9 mouse cellular contexts compared by ENCODE assay signal in the genomic region with DNA sequence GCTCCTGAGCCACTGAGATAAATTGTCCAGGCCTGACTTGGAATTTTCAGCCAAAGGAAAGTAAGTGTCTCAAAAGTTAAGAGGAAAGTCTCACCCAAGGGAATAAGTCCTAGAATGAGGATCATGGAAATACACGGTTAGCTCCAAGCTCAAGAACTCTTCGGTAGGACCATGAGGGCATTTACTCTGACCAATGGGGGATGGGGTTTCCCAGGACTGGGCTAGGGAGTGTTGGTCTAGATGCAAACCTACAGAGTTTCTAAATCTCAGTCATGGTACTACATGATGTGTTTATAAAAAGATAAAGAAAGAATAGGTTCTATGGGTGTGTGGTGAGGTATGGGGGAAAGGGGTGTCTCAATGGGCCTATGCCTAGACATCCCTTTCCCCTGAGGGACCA. TPM values are rescaled to one million over a fixed set of nuclear protein-coding genes. Genes with fewer than 3 reads are reported as not detected.
DNase-seq lines count a peak whose midpoint lies in the region; ATAC-seq and TF ChIP-seq lines count a peak whose summit lies in the region.
"Not testable (repeated sequence)": the region's sequence is repeated elsewhere in the genome, so short reads cannot be mapped to it uniquely, and the experiment has no call there.
"Had no signal": no experiment of that assay in that cellular context is flagged by ENCODE, and none has a peak within 500 bp of the region (broad histone marks: within the 10 kb centered on the region; RNA-seq: fewer than 3 reads in every experiment).

No protein-coding gene starts in this region.

- TF ChIP-seq EP300 in lung, postnatal 0 days (IDR thresholded peaks at IDR 0.05), result not testable (repeated sequence)

- H3K4me1 ChIP-seq in embryonic facial prominence, embryonic 12.5 days; heart, embryonic 12.5 days (replicated peaks); hindbrain, embryonic 13.5 days (replicated peaks); kidney, embryonic 15.5 days; liver, embryonic 11.5 days (replicated peaks; ENCODE audit: control insufficient read depth, insufficient read depth, low read length); lung, postnatal 0 days (ENCODE audit: insufficient read depth, low read depth, low read length); midbrain, postnatal 0 days (ENCODE audit: insufficient read depth, low read length); stomach, embryonic 16.5 days (ENCODE audit: control insufficient read depth, insufficient read depth, low read length): not testable (repeated sequence)

- not testable (repeated sequence) for TF ChIP-seq CTCF in lung, postnatal 0 days (IDR thresholded peaks at IDR 0.05); midbrain, postnatal 0 days (IDR thresholded peaks at IDR 0.05)

- ATAC-seq in embryonic facial prominence, embryonic 12.5 days (ENCODE audit: insufficient number of reproducible peaks, insufficient read depth, low FRiP score, low TSS enrichment), result peak; percentile 35; the same call in 1 of the 2 replicates
- peak; percentile 36 for ATAC-seq in heart, embryonic 12.5 days (ENCODE audit: insufficient number of reproducible peaks, low FRiP score)
- peak; percentile 21; the same call in 1 of the 2 replicates for ATAC-seq in hindbrain, embryonic 13.5 days (ENCODE audit: low FRiP score)
- peak; percentile 52; the same call in 1 of the 2 replicates for ATAC-seq in kidney, embryonic 15.5 days (replicated peaks; ENCODE audit: low FRiP score)
- ATAC-seq in liver, embryonic 11.5 days (replicated peaks; ENCODE audit: low FRiP score), result 0 out of 2 replicates have a peak, but pooled peaks have one; percentile 17
- 0 out of 2 replicates have a peak, but pooled peaks have one; percentile 9 for ATAC-seq in lung, postnatal 0 days
- 0 out of 2 replicates have a peak, but pooled peaks have one; percentile 42 for ATAC-seq in midbrain, postnatal 0 days (ENCODE audit: low FRiP score)
- ATAC-seq in stomach, embryonic 16.5 days (ENCODE audit: insufficient read depth, low FRiP score), result peak; percentile 50; the same call in 1 of the 2 replicates

- not testable (repeated sequence) for H3K27ac ChIP-seq in embryonic facial prominence, embryonic 12.5 days; heart, embryonic 12.5 days (ENCODE audit: poor library complexity, severe bottlenecking); hindbrain, embryonic 13.5 days; kidney, embryonic 15.5 days; liver, embryonic 11.5 days (ENCODE audit: low read depth, low read length); lung, postnatal 0 days (ENCODE audit: low read length); midbrain, postnatal 0 days (ENCODE audit: low read depth, low read length); stomach, embryonic 16.5 days (ENCODE audit: low read length)

- not testable (repeated sequence) for H3K27me3 ChIP-seq in embryonic facial prominence, embryonic 12.5 days; heart, embryonic 12.5 days (replicated peaks); hindbrain, embryonic 13.5 days; kidney, embryonic 15.5 days; liver, embryonic 11.5 days (replicated peaks; ENCODE audit: control insufficient read depth, insufficient read depth, low read length); lung, postnatal 0 days (replicated peaks; ENCODE audit: insufficient read depth, low read length); midbrain, postnatal 0 days (ENCODE audit: insufficient read depth, low read length); stomach, embryonic 16.5 days (ENCODE audit: control insufficient read depth, insufficient read depth, low read length)

- no CpG with 5 or more reads among the region's 2 CpGs for WGBS in embryonic facial prominence, embryonic 12.5 days
- no CpG with 5 or more reads among the region's 2 CpGs for WGBS in heart, embryonic 12.5 days
- WGBS in hindbrain, embryonic 13.5 days, result no CpG with 5 or more reads among the region's 2 CpGs
- no CpG with 5 or more reads among the region's 2 CpGs for WGBS in kidney, embryonic 15.5 days
- WGBS in liver, embryonic 11.5 days, result no CpG with 5 or more reads among the region's 2 CpGs
- WGBS in lung, postnatal 0 days, result no CpG with 5 or more reads among the region's 2 CpGs
- WGBS in midbrain, postnatal 0 days, result no CpG with 5 or more reads among the region's 2 CpGs
- WGBS in stomach, embryonic 16.5 days, result no CpG with 5 or more reads among the region's 2 CpGs

- H3K9ac ChIP-seq in embryonic facial prominence, embryonic 12.5 days; heart, embryonic 12.5 days; hindbrain, embryonic 13.5 days; kidney, embryonic 15.5 days; liver, embryonic 11.5 days (ENCODE audit: low read depth, low read length); lung, postnatal 0 days (replicated peaks; ENCODE audit: low read depth); midbrain, postnatal 0 days (replicated peaks; ENCODE audit: low read length, poor library complexity, severe bottlenecking); stomach, embryonic 16.5 days (ENCODE audit: low read length): not testable (repeated sequence)

- DNase-seq in liver, embryonic 11.5 days (ENCODE audit: low spot score); lung, postnatal 0 days (ENCODE audit: low spot score); midbrain, postnatal 0 days (ENCODE audit: low spot score): not testable (repeated sequence)

- not testable (repeated sequence) for H3K9me3 ChIP-seq in embryonic facial prominence, embryonic 12.5 days; heart, embryonic 12.5 days (replicated peaks); hindbrain, embryonic 13.5 days; kidney, embryonic 15.5 days (replicated peaks); liver, embryonic 11.5 days (ENCODE audit: control insufficient read depth, low read length); lung, postnatal 0 days (ENCODE audit: low read length); midbrain, postnatal 0 days (ENCODE audit: low read length); stomach, embryonic 16.5 days (replicated peaks; ENCODE audit: control insufficient read depth, low read length)

- H3K4me2 ChIP-seq in embryonic facial prominence, embryonic 12.5 days (replicated peaks); heart, embryonic 12.5 days; hindbrain, embryonic 13.5 days; kidney, embryonic 15.5 days; liver, embryonic 11.5 days; lung, postnatal 0 days (replicated peaks; ENCODE audit: low read depth, low read length); midbrain, postnatal 0 days (ENCODE audit: low read depth, low read length, poor library complexity, severe bottlenecking); stomach, embryonic 16.5 days (ENCODE audit: low read depth, low read length): not testable (repeated sequence)

- H3K4me3 ChIP-seq in embryonic facial prominence, embryonic 12.5 days; heart, embryonic 12.5 days; hindbrain, embryonic 13.5 days; kidney, embryonic 15.5 days (replicated peaks); liver, embryonic 11.5 days (ENCODE audit: low read depth, low read length); lung, postnatal 0 days (ENCODE audit: low read depth, low read length); midbrain, postnatal 0 days (ENCODE audit: low read depth, low read length); stomach, embryonic 16.5 days (replicated peaks; ENCODE audit: low read length): not testable (repeated sequence)

- not testable (repeated sequence) for H3K36me3 ChIP-seq in embryonic facial prominence, embryonic 12.5 days; heart, embryonic 12.5 days; hindbrain, embryonic 13.5 days; kidney, embryonic 15.5 days; liver, embryonic 11.5 days (ENCODE audit: control insufficient read depth, insufficient read depth, low read length); lung, postnatal 0 days (ENCODE audit: insufficient read depth, low read length); midbrain, postnatal 0 days (ENCODE audit: insufficient read depth, low read length); stomach, embryonic 16.5 days (ENCODE audit: control insufficient read depth, insufficient read depth, low read length)

RNA-seq across cellular contexts. Expression of gene Zfp993, which starts 38.9 kb away (rescaled TPM):
- polyA plus RNA-seq in embryonic facial prominence, embryonic 12.5 days (2016; fragmentation: Nextera tagmentation; extraction: Ambion mirVana), result 2.3 and 2.5 TPM in 2 replicates
- 2.5 and 3.8 TPM in 2 replicates for polyA plus RNA-seq in heart, embryonic 12.5 days (2016; fragmentation: Nextera tagmentation; extraction: Ambion mirVana)
- 1.6 and 4.1 TPM in 2 replicates for polyA plus RNA-seq in hindbrain, embryonic 13.5 days (2015; fragmentation: Nextera tagmentation; extraction: Ambion mirVana)
- polyA plus RNA-seq in kidney, embryonic 15.5 days (2015; fragmentation: Nextera tagmentation; extraction: Ambion mirVana), result 3.1 and 4.4 TPM in 2 replicates
- polyA plus RNA-seq in liver, embryonic 11.5 days (2014; fragmentation: Nextera tagmentation; extraction: Ambion mirVana), result 4.5 and 5.2 TPM in 2 replicates
- 0.41 and 0.86 TPM in 2 replicates for polyA plus RNA-seq in lung, postnatal 0 days (2015; fragmentation: Nextera tagmentation; extraction: Ambion mirVana)
- total RNA-seq in midbrain, postnatal 0 days (2014; rRNA removed), result 3.8 and 39.3 TPM in 2 replicates
- polyA plus RNA-seq in midbrain, postnatal 0 days (2015; fragmentation: Nextera tagmentation; extraction: Ambion mirVana), result 1.2 and 1.3 TPM in 2 replicates
- 1.8 and 4.7 TPM in 2 replicates for polyA plus RNA-seq in stomach, embryonic 16.5 days (2015; fragmentation: Nextera tagmentation; extraction: Ambion mirVana)
- polyA plus RNA-seq: G1E had no signal
